Mouse (Mus musculus) MN1 (cell line): Measurements from ENCODE around the gene Atp8a2.
"Not testable (repeated sequence)": the region's sequence is repeated elsewhere in the genome, so short reads cannot be mapped to it uniquely, and the experiment has no call there.

Source experiments
- DNase-seq: peaks from one replicate; pipeline ENCODE4 v3.0.0-alpha.2; 2016; ENCODE audit warnings: low spot score

Gene Atp8a2

DNA sequence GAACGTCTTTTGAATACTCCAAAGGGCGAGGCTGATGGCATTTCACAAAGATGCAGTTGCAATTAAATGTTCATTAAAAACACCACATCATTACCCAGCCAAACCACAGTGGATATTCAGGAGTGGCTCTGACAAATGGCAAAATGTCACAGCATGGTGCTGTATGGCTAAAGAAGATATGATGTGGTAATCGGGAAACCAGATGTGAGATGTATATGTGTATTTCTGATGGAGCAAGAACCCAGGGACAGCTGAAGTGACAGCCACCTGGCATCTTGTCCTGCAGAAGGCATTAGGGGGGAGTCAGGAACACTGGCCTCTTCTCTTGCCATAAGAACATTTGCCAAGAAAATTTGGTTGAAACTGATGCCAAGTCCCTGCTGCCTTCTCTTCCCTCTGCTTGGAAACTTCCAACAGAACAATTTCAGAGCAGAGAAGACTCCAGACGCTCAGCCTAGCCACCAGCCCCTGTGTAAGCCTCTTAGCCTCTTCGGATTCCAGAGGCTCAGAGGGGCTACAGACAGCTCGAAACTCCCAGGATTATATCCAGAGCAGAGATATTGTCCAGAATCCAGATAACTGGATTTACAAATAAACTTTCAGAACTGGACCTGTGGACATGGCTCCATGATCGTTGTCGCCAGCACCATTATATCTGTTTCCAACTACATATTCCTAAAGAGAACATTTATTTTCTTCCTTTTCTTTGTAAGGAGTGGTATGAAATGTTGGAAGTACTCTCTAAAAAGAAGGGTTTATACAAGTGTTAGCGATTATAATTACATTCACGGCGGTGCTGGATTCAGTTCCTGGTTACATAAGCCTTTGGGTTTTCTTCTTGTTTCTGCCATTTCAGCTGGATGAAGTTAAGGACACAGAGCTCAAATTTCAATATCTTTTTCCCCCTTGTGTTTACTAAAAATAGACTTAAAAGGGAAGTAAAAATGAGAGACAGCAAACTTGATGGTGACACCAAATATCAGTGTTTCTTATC lies 413.3 kb downstream of the Atp8a2 start:
- DNase-seq, result no peak

DNA sequence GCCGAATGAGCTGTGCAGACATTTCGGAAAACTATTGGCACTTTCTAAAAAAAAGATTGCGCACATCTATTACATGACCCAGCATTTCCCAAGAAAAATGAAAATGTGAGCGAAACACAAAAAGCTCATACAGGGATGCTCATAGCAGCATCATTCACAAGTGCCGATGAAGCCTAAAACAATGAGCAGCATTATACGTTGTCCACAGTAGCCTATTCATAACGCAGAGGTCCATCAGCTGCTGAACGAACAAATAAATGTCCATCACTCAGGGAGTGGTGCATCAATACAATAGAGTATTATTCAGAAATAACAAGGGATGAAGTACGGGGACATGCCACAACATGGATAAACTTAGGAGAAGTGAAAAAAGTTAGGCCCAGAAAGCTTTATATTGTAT lies 416.6 kb downstream of the Atp8a2 start:
- no peak for DNase-seq

DNA sequence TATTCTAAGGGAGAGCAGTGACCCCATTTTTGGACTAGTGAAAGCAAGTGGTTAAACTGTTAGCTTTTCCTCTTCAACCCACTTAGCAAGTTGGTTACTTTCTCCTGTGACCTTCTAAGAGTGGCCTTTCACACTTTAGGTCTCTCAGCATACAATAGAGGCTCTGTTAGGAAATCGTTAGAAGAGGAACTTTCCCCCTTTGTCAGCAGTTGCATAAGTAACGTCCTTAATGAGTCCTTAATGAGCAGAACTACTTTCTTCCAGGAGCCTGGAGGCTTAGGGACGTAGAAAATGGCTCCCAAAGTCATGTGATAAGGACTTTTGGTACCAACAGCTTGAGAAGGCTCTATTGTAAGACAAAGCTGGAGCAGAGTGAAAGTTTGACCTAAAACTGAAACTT lies 434.8 kb downstream of the Atp8a2 start:
- DNase-seq, result no peak

DNA sequence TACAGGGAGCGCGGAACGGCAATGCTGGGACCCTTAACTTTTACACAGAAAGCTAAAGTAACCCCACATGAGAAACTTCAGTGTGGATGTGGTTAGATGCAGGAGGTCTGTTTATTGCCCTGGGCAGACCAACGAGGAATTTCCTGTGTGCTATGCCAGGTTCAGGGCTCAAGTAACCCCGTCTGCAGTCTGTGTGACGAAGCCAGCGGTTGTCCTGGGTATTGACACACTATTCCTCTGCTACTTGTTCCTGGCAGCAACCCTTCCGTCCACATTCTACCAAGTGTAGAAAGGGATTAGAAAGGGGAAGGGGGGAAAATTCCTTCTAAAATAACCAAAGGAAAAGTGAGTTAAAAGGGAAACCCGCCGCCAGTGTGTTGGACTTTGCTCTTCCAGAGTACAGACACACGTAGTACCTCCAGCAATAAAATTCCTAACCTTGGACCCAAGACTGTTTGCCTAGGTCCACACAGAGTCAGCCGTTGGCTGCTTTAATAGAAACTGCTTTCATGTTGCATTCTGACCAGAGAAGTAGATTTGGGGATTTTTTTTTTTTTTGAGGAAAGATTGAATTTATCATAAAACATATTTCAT lies 437.0 kb downstream of the Atp8a2 start:
- no peak for DNase-seq

DNA sequence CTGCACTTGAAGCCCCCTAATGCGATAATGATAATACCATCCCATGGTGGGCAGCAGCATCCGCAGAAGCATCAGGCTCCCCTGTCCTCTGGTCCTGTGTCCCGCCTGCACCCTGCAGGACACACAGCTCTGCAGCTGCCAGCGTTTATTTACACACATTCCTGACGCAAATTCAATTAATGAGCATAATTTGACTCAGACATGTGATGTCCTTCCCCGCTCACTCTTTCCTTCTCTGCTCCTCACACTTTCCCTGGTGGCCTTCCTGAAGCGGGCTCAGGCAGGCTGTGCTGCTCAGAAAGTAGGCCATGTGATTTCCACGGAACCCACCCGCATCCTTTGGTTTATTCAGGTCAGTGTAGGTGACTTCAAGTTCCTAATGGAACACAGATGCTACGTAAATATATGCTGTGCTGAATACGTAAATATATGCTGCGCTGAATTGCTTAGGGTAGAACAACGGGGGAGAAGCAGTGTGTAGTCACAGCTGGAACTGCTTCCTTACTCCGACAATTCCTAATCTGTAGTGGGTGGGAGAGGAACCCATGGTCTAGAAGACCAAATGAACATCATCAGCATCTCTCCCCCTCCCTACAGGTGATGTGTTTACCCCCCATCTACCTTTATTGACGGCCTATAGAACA lies 437.7 kb downstream of the Atp8a2 start:
- no peak for DNase-seq

DNA sequence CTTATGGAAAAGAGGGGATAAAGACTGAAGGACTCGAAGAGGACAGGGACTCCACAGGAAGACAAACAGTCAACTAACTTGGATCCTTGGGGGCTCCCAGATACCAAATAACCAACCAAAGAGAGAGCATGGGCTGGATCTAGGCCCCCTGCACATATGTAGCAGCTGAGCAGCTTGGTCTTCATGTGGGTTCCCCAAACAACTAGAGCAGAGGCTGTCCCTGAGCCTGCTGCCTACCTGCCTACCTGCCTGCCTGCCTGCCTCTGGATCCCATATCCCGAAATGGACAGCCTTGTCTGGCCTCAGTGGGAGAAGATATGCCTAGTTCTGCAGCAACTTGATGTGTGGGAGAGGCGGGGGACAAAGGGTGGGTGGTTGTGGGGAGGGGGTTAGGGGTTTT lies 444.6 kb downstream of the Atp8a2 start:
- no peak for DNase-seq

DNA sequence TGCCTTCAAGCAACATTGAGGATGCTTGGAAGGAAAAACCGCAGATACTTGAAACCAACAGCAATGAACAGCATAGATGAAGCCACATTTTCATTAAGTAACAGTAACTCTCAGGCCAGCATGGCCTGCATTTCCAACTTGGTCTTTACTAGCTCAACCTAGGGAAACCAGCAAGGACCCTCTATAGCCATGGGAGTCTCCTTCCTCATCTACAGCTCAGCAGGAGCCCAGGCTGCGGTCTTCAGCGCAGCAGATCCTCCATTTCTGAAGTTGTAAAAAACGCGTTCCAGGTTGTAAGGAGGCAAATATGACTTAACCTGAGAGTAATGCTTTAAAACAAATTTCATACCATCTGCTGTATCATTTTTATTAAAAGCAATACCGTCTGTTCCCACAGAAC lies 447.0 kb downstream of the Atp8a2 start:
- DNase-seq, result no peak

DNA sequence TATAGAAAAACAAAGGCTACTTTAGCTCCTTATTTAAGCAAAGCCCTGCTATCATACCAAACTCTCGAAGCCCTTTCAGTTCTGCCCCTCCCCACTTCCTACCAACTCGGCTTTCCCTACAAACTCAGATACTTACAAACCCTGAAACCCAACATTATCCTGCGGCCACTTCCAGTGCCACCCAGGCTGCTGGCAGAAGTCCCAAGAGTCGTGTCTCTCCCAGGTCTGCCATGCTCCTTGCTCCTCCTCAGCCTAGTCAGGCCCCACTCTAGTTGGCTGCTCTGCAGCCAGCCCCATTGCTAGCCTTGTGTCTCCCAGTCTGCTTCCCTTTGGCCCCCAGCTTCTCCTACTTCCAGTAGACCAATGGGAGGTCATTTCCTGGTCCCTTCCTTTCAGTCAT lies 451.3 kb downstream of the Atp8a2 start:
- DNase-seq, result no peak

DNA sequence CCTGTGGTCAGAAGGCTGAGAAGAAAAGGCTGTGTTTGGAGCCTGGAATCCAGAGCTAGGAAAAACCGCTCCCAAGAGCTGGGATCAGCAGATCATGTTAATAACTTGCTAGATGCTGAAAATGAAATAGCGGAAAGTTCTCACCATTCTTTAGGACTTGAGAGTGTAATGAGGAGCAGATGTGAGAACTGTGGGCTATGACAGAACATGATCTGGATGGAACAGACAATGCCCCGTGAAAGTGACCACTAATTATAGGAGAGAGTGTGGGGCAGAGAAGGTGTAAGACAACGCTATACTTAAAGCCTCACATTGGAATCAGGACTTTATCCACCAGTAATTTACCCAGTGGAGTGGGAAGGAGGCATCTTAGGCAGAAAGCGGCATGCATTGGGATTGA lies 455.2 kb downstream of the Atp8a2 start:
- DNase-seq, result no peak

DNA sequence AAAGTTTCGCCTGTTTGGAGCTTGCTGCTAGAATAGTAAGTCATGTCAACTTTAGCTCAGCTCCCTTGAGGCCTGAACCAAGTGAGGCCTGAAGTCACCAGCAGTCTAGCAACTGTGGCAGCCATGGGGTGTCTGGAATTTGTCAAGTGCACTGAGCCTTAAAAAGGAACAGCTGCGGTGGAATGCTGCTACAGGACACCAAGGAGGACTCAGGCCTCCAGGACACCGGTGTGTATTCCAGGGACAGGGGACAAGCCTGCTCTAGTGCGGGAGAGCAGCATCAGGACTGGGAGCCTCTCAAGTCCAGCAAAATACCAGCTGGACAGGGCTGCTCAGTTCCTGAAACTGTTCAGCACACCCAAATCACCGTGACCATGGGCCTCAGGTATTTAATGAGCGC lies 457.5 kb downstream of the Atp8a2 start:
- no peak for DNase-seq

DNA sequence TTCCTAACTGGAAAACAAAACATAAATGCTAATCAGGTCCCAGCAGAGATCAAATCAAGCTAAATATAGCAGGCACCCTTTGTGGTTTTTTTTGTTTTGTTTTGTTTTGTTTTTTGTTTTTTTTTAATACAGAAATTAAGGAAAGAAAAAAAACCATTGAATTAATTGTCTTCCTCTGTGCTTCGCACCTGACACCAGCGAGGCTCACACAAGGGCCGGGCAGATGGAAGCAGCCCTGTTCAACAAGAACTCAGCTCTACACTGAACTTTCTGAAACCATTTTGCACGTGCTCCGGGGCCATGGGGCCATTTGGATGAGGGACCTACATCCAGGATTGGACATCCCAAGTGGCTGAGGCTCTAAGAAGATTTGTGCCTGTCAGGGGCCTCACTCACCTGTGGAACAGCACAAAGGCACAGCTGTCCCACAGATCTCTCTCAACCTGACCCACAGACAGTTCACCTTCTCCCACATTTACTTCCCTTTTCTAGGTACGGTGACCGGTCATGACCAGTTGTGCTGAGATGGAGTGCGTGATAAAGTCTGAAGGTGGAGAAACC lies 459.2 kb downstream of the Atp8a2 start:
- DNase-seq, result no peak

DNA sequence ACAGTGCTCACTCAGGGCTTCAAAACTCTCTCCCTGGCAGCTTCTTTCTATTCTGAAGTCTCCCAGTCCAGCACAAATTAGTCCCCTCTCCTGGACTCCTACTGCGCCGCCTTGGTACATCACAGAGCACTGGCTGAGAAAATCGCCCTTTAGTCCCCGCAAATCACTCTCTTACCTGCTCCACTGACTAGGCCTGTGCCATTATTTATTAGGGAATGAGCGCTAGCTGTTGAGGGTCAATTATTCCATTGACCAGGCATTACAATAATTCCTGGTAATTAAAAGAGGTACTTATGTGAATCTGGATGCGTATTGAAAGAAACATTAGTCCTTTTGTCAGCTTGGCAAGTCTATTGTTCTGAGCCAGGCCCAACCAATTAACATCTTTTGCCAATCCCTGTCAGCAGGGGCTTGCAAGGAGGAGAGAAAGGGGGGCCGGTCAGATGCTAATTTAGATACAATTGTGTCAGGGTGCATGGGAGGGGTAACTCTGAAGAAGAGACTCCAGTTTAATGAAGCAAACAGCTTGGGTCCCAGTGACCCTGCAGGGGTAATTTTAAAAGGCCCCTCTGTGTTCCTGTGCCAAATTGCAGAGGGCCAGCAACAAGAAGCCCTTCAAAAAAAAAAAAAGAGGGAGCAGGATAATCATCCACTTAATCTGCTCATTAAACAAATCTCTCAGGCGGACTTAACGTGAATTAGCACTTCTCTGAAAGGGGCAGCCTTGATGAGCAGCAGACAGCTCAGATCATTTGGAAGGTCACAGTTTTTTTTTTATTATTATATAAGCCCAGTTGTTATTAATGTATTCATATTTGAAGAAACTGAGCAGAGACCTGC lies 459.9 kb downstream of the Atp8a2 start:
- no peak for DNase-seq

DNA sequence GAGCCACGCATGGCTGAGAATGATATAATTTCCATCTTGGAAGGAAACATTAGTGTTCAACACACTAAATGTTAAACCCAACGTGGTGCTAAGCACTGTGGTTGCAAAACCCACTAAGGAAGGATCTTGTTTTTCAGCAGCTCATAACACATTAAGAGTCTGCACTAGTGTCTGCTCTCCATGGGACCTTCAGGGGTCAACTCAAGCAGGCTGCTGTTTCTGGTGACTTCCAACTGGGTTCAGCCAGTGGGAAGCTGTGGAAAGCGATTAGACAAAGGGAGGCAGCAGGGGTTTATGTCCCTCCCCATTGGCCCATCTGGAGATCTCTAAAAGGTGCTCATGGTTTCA lies 467.0 kb downstream of the Atp8a2 start:
- DNase-seq, result no peak

DNA sequence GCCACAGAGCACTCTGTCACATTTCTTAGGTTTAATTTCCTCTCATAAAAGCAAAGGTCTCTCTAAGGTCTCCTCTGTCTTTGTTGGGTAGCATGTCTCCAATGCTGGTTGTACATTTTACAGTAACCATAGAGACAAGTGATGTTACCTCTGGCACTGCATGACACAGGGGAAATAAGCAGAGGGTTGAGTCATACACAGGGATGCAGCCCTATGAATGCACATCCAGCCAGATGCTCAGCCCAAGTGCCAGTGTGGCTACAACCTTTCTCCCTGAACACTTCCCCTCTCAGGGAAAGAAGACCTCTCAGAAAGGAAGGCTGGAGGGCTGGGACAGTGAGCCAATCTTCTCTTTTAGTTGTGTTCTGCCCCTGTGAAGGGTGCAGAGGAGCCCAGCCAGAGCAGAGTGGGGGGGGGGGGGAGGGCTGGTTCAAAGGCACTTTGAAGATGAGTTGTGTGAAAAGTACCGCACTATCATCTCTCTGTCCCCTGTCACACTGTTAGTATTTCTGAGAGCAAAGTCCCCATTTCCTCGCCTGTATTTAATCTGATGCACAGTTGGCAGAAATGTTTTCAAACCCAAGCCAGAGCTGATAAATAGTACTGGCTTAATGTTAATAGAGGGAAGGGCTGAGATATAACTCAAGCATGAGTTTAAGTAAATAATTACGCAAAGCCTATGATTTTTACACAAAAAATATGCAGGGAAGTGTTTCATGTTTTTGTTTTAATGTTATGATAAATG lies 467.5 kb downstream of the Atp8a2 start:
- no peak for DNase-seq

DNA sequence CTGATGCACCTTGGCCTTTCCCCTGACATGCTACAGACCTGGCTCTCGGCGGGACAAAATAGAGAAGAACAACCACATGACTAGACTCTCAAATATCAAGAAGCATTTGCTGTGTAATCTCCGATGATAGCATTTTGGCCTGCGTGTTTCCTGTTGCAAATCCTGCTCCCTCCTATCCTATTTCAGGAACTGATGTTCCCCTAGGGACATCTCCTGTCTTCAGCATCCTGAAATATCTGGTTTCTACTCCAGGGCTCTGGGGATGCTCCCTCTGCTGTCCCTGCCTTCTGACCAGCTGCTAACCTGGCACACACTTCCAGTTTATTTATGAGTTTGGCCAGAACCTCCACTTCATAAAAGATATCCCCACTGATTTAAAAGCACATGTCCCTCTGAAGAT lies 470.0 kb downstream of the Atp8a2 start:
- no peak for DNase-seq

DNA sequence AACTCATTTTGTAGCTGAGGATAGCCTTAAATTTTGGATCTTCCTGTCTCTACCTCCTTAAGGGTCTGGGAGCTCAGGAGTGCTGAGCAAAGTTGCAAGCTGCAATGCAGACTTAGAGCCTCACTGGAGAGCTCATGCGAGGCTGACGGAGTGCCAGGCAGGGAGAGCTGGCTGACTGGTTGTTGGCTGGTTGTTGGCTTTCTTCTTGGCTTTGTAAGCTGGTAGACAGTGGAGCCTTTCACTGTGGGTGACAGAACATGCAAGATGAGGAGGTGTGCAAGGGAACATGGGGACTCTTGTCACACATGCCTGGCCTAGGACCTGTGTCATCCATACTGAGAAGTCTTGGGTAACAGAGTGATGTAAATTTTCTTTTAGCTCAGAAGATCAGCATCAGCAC lies 473.8 kb downstream of the Atp8a2 start:
- no peak for DNase-seq

DNA sequence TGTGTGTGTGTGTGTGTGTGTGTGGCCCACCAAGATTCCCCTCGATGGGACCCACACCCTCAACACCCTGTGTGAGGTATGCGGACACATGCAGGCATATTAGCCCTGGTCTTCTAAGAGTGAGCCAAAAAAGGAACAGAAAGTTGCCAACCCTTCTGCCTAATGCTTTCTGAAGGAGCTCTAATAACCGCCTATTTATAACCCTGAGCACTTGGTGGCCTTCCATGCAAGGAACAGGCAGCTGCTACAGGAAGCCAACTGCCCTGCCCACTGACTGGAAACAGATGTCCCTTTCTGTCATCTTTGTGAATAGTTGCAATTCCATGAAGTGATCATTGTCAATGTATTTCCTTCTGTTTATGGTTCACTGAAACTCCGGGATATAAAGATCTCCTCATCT lies 475.0 kb downstream of the Atp8a2 start:
- no peak for DNase-seq

DNA sequence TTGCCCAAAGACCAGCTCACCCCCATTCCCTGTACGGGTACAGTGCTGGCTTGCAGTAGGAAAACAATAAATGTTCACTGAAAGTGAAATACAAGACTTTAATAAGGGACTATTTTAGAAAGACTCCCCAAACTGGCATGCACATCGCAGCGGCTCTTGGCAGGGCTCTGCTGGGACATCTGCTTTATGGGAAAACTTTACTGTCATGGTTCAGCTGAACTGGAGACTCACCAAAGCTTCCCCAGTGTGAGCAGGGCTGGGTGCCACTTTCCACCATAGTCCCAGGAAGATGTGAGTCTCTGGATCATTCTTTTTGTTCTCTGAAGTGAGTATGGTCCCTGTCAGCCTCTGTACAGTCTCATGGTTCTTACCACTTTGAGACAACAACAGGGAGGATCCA lies 475.6 kb downstream of the Atp8a2 start:
- DNase-seq, result no peak

DNA sequence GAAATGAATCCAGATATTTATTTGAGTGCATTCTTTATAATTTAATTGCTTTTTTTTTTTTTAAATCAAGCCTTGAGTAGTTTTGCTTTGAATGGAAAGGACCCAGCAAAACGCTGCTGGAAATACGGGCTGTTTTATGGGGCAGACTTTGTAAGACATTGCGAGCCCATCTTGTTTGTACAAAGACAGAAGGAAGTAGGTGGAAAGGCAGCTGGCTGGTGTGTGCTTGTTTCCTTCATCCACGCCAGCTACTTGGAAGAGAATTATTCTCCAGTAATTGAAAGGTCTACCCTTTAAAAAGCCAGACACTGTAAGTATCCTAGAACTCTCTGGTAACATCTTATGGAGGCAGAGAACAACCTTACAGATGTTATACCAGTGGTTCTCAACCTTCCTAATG lies 476.6 kb downstream of the Atp8a2 start:
- DNase-seq, result no peak

DNA sequence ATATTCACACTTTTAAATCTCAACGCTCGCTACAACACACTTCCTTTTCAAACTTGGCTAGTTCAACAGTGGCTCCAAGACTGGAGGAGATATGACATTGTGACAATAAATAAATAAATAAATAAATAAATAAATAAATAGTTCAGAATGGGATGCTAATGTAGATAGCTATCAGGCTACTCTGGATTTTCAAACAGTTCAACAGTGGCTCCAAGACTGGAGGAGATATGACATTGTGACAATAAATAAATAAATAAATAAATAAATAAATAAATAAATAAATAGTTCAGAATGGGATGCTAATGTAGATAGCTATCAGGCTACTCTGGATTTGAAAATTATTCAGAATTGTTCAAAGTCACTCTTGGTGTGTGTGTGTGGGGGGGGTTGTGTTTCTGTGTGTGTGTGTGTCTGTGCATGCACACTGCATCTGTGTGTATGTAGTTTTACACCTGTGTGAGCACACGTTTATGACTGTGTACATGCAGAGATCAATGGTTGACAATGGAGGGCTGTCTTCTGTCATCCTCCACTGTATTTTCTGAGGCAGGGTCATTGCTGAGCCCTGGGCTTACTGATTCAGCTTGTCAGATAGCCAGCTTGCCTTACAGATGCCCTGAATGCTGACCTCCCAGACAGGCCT lies 480.4 kb downstream of the Atp8a2 start:
- not testable (repeated sequence) for DNase-seq
